Mouse (Mus musculus): ENCODE measurements around the gene Ttn. TPM values are rescaled to one million over a fixed set of nuclear protein-coding genes. Genes with fewer than 3 reads are reported as not detected.

Ttn gene
- polyA plus RNA-seq (2014; fragmentation: Illumina TruSeq; extraction: RNeasy Lipid Tissue Mini Kit (QIAGEN cat#74804); ENCODE audit: low read depth, low replicate concordance) = 1.1 TPM

DNA sequence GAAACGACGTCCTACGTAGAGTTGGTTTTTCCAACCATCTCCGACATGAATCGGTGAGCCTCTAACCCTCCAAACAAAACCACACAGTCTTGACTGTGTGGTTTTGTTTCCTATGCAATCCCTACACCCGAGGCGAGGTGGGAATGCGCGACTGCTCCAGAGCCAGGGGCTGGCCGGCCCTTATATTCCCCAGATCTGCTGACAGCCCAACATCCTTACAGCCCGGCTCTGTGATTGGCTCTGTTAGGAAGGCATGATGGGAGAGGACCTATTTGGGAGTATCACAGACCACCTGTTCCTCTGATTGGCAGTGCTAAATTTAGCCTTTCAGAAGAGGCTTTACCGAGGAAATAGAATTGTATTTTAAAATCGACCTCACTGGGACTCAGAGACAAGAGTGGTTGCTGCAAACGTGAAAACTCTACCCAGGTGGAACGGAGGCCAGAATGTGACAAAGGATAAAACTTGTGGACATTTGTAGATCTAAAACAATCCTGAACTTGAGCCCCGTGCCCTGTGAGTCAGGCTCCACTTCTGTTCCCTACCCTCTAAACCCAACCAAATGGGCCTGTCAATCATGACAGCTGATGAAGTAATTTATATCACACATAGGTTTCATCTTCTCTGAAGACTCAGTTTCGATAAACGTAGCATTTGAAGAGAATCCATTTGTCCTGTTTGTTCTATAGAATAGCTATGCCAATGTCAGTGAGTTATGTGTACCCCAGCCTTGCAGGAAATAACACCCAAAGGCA lies at the start of gene Ttn:
Gene Ttn, minus strand, starts transcription at position 157 of the 755 bp plus-strand sequence.

DNA sequence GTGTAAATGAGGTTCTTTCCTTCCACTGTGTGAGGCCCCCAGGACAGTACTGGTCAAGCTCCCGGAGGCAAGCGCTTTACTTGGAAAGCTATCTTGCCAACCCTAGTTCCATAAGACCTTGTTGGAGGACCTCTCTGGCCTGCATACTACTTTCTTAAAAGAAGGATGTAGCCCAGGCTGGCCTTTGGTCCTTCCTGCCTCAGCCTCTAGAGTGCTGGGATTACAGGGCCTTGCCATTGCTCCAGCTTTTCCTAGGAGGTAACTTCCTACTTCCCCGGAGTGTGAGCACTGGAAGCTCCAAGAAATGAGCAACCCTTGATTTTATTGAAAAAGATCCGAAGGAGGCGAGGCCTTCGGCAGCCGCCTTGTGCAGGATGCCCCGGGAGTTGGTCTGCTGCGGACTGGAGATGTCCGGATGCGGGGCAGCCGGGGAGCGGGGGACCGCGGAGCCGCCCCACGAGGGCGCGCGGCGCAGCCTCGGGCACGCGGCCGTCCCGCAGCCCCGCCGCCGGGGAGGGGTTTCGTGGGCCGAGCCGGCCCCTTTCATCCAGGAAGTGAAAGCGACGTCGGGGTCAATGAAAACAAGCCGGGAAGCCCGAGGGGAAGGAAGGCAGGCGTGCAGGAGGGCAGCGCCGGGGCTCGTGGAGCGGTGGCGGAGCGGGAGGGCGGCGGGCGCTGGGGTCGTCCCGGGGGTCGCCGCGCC lies 307.5 kb downstream of the Ttn start, which contains the start of gene Plekha3:
Gene Plekha3, plus strand, starts transcription at position 557 of the 703 bp plus-strand sequence.

DNA sequence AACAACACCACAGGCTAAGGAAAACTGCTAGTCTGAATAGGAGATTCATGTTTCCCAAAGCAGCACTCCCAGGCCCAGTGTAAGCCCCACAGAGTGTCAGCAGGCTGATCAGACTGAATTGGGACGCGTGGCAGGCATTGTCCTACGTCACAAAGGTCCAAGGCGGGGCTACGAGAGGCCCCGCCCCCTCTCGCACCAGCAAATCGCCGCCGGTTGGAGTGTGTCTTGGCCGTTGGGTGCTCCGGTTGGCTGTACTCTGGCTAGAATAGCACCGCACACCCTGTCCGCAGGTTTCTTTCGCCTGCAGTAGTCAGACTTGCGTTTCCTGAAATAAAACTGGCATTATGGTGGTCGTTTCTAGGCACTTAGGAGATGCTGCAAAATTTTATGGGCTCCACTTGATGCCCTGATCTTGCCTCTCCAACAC lies 309.4 kb downstream of the Ttn start, which contains the start of gene Fkbp7:
Gene Fkbp7, minus strand, starts transcription at position 151 of the 427 bp plus-strand sequence.

Other genes starting within 250 kb of the Ttn start
- 3.5 TPM for gene Ccdc141, start 188.1 kb upstream of the Ttn start, polyA plus RNA-seq (2014; fragmentation: Illumina TruSeq; extraction: RNeasy Lipid Tissue Mini Kit (QIAGEN cat#74804); ENCODE audit: low read depth, low replicate concordance)